In genomic region chr17:52559961-52560720, GRCm38 (mm10) we compare ENCODE assay signal across 8 mouse cellular contexts. TPM values are rescaled to one million over a fixed set of nuclear protein-coding genes. Genes with fewer than 3 reads are reported as not detected.
DNase-seq lines count a peak whose midpoint lies in the region; ATAC-seq and TF ChIP-seq lines count a peak whose summit lies in the region.

No protein-coding gene starts in this region.

- peak; percentile 58 for TF ChIP-seq CTCF in E14TG2a.4 (conservative IDR thresholded peaks at IDR 0.05; ENCODE audit: low read length)
- peak; percentile 85 for TF ChIP-seq CTCF in heart, postnatal 0 days (IDR thresholded peaks at IDR 0.05; ENCODE audit: low read depth)
- peak; percentile 59 for TF ChIP-seq CTCF in lung, adult 2 months (IDR thresholded peaks at IDR 0.05; ENCODE audit: insufficient read depth, low read length)
- peak; percentile 13; the same call in 1 of the 2 replicates for TF ChIP-seq CTCF in olfactory bulb, adult 2 months (IDR thresholded peaks at IDR 0.05; ENCODE audit: insufficient read depth, low read depth, low read length)

- DNase-seq in adrenal gland, adult 8-10 months = peak; percentile 3
- peak; percentile 39 for DNase-seq in embryo, embryonic 9.5 days (ENCODE audit: extremely low spot score)
- DNase-seq in heart, postnatal 0 days (ENCODE audit: low spot score) = peak; percentile 64
- DNase-seq in large intestine, adult 2 months (ENCODE audit: low read depth, low spot score) = peak; percentile 16
- DNase-seq in lung, adult 2 months = peak; percentile 6
- DNase-seq in thymus, postnatal 4 days = peak; percentile 64

- H3K4me3 ChIP-seq in E14TG2a.4 (replicated peaks; ENCODE audit: low read length) = no peak overlapping the region
- H3K4me3 ChIP-seq in heart, postnatal 0 days (ENCODE audit: low read depth, low read length) = no peak overlapping the region
- H3K4me3 ChIP-seq in lung, adult 2 months (replicated peaks; ENCODE audit: extremely low read depth, low read depth, low read length) = no peak overlapping the region
- H3K4me3 ChIP-seq in olfactory bulb, adult 2 months (ENCODE audit: insufficient read depth, low read depth, low read length) = no peak overlapping the region

- no peak overlapping the region for H3K27ac ChIP-seq in heart, postnatal 0 days (ENCODE audit: low read depth)
- no peak overlapping the region for H3K27ac ChIP-seq in olfactory bulb, adult 2 months (ENCODE audit: insufficient read depth, low read depth, low read length)

- no peak for TF ChIP-seq EP300 in heart, postnatal 0 days (IDR thresholded peaks at IDR 0.05; ENCODE audit: low read depth)

- no peak overlapping the region for H3K4me2 ChIP-seq in heart, postnatal 0 days (ENCODE audit: low read depth, low read length)

- 22% methylated on average over 13 of the region's 13 CpGs for WGBS in heart, postnatal 0 days
- WGBS in large intestine, adult 2 months = 24% methylated on average over 13 of the region's 13 CpGs
- WGBS in lung, adult 2 months = 24% methylated on average over 13 of the region's 13 CpGs
- WGBS in olfactory bulb, adult 2 months = 24% methylated on average over 13 of the region's 13 CpGs

- 0 out of 2 replicates have a peak, but pooled peaks have one; percentile 36 for ATAC-seq in heart, postnatal 0 days (ENCODE audit: insufficient read depth, low read depth)

- no peaks in the 10 kb centered on the region for H3K36me3 ChIP-seq in E14TG2a.4 (ENCODE audit: insufficient read depth, low read length)
- no peaks in the 10 kb centered on the region for H3K36me3 ChIP-seq in heart, postnatal 0 days (replicated peaks; ENCODE audit: control insufficient read depth, insufficient read depth, low read length)

- no peak for TF ChIP-seq POLR2A in lung, adult 2 months (IDR thresholded peaks at IDR 0.05; ENCODE audit: borderline replicate concordance, extremely low read depth, low read depth, low read length)
- no peak for TF ChIP-seq POLR2A in olfactory bulb, adult 2 months (IDR thresholded peaks at IDR 0.05; ENCODE audit: insufficient read depth, low read depth, low read length)

- H3K4me1 ChIP-seq in E14TG2a.4 (replicated peaks; ENCODE audit: low read depth, low read length) = peaks cover 4% of the 10 kb centered on the region; the same call in 1 of the 2 replicates
- no peaks in the 10 kb centered on the region for H3K4me1 ChIP-seq in heart, postnatal 0 days (ENCODE audit: control insufficient read depth, insufficient read depth)
- no peaks in the 10 kb centered on the region for H3K4me1 ChIP-seq in lung, adult 2 months (ENCODE audit: control insufficient read depth, insufficient read depth, low read length)
- H3K4me1 ChIP-seq in olfactory bulb, adult 2 months (ENCODE audit: control insufficient read depth, insufficient read depth, low read length) = no peaks in the 10 kb centered on the region; the same call in 1 of the 2 replicates

- H3K9me3 ChIP-seq in E14TG2a.4 (ENCODE audit: low read length) = no peaks in the 10 kb centered on the region
- H3K9me3 ChIP-seq in heart, postnatal 0 days (replicated peaks; ENCODE audit: control insufficient read depth, low read length) = no peaks in the 10 kb centered on the region

- H3K27me3 ChIP-seq in E14TG2a.4 (ENCODE audit: insufficient read depth, low read length) = no peaks in the 10 kb centered on the region
- H3K27me3 ChIP-seq in heart, postnatal 0 days (ENCODE audit: control insufficient read depth, insufficient read depth, low read length) = no peaks in the 10 kb centered on the region

- H3K9ac ChIP-seq in heart, postnatal 0 days (replicated peaks; ENCODE audit: low read depth, low read length) = no peak overlapping the region

RNA-seq across cellular contexts. Expression of gene Kcnh8, which starts 42.4 kb away (rescaled TPM):
- total RNA-seq in adrenal gland, adult 8-10 months (2022) = under 1 TPM in 1 of 4 experiments, not detected in 3; 0.13 TPM
- not detected in 2 replicates for total RNA-seq in heart, postnatal 0 days (2014; rRNA removed; ENCODE audit: low replicate concordance)
- polyA plus RNA-seq in heart, postnatal 0 days (2015; fragmentation: Nextera tagmentation; extraction: Ambion mirVana) = not detected in 2 replicates
- polyA plus RNA-seq in large intestine, adult 2 months (2012; rRNA removed) = 0.21 and 0.27 TPM in 2 replicates
- polyA plus RNA-seq in lung, adult 2 months (2012; rRNA removed) = 0.05 TPM in 1 of 2 replicates, not detected in the other
- polyA plus RNA-seq in olfactory bulb, adult 2 months (2012; ENCODE audit: insufficient read depth, insufficient read length, low replicate concordance, missing spikeins) = not detected in 2 replicates

Comparison
In these comparisons a context has a peak if more than half of its experiments do, and no peak if none do; other contexts are left out.
1. CTCF ChIP-seq: peak in every context shown above with its lines; median percentile 85 in heart, postnatal 0 days; 59 in lung, adult 2 months; 58 in E14TG2a.4; 13 in olfactory bulb, adult 2 months.
2. DNase-seq: peak in every context shown above with its lines; median percentile 64 in heart, postnatal 0 days; 64 in thymus, postnatal 4 days; 39 in embryo, embryonic 9.5 days; 16 in large intestine, adult 2 months; 6 in lung, adult 2 months; 3 in adrenal gland, adult 8-10 months.